Mouse (Mus musculus): ENCODE measurements around the gene Rcn2. TPM values are rescaled to one million over a fixed set of nuclear protein-coding genes. Genes with fewer than 3 reads are reported as not detected.
"Not testable (repeated sequence)": the region's sequence is repeated elsewhere in the genome, so short reads cannot be mapped to it uniquely, and the experiment has no call there.

The Rcn2 gene
- 247 and 255 TPM in 2 replicates for polyA plus RNA-seq (2015; fragmentation: Nextera tagmentation; extraction: Ambion mirVana)

- peak within 1 kb of the TSS; percentile 92 for H3K9ac ChIP-seq (replicated peaks; ENCODE audit: low read length)
Measured at GRCm38 (mm10) chr9:56041372-56042180, at the start of gene Rcn2. TSS of gene Rcn2 (plus strand) at chr9:56041845.

GRCm38 (mm10) chr9:56004679-56005078 is 37.0 kb upstream of the Rcn2 start:
- not testable (repeated sequence) for H3K9ac ChIP-seq (replicated peaks; ENCODE audit: low read length); ATAC-seq (ENCODE audit: low FRiP score, low TSS enrichment); H3K27ac ChIP-seq (ENCODE audit: low read length); H3K9me3 ChIP-seq (ENCODE audit: low read length); H3K27me3 ChIP-seq (ENCODE audit: insufficient read depth, low read length); H3K4me3 ChIP-seq (ENCODE audit: low read length); H3K4me1 ChIP-seq (ENCODE audit: insufficient read depth, low read length); H3K36me3 ChIP-seq (ENCODE audit: insufficient read depth, low read length); H3K4me2 ChIP-seq (replicated peaks; ENCODE audit: low read depth, low read length)
- no CpG with 5 or more reads among the region's 2 CpGs for WGBS

More at GRCm38 (mm10) chr9:56041372-56042180, at the start of gene Rcn2:
- Histone ChIP-seq H3K27ac (ENCODE audit: low read length) (peak within 1 kb of the TSS; percentile 93), H3K4me1 (ENCODE audit: insufficient read depth, low read length) (peaks cover 13% of the 10 kb centered on the region), H3K4me2 (replicated peaks; ENCODE audit: low read depth, low read length) (peak within 1 kb of the TSS; percentile 76), H3K36me3 (ENCODE audit: insufficient read depth, low read length) (peaks cover 22% of the 10 kb centered on the region), H3K27me3 (ENCODE audit: insufficient read depth, low read length) (no peaks in the 10 kb centered on the region), H3K9me3 (ENCODE audit: low read length) (no peaks in the 10 kb centered on the region), H3K4me3 (ENCODE audit: low read length) (peak within 1 kb of the TSS; percentile 75)
- ATAC-seq (ENCODE audit: low FRiP score, low TSS enrichment): peak; percentile 100
- under 1% methylated on average over 36 of the region's 49 CpGs for WGBS

- Histone ChIP-seq H3K36me3 (ENCODE audit: insufficient read depth, low read length) (no peaks in the 10 kb centered on the region), H3K9ac (replicated peaks; ENCODE audit: low read length) (no peak within 1 kb of the TSS), H3K27me3 (ENCODE audit: insufficient read depth, low read length) (no peaks in the 10 kb centered on the region), H3K4me2 (replicated peaks; ENCODE audit: low read depth, low read length) (no peak within 1 kb of the TSS), H3K4me3 (ENCODE audit: low read length) (no peak within 1 kb of the TSS), H3K27ac (ENCODE audit: low read length) (no peak within 1 kb of the TSS), H3K4me1 (ENCODE audit: insufficient read depth, low read length) (no peaks in the 10 kb centered on the region), H3K9me3 (ENCODE audit: low read length) (peaks cover 5% of the 10 kb centered on the region; the same call in 1 of the 2 replicates)
- ATAC-seq (ENCODE audit: low FRiP score, low TSS enrichment): no peak
- WGBS: 79% methylated on average over 4 of the region's 4 CpGs
Measured at GRCm38 (mm10) chr9:56010450-56010849, 31.2 kb upstream of the Rcn2 start, which contains the start of gene 4930563M21Rik. TSS of gene 4930563M21Rik (minus strand) at chr9:56010550.

- no peaks in the 10 kb centered on the region for H3K27me3 ChIP-seq (ENCODE audit: insufficient read depth, low read length)
- no peak overlapping the region for H3K9ac ChIP-seq (replicated peaks; ENCODE audit: low read length)
- no peaks in the 10 kb centered on the region for H3K4me1 ChIP-seq (ENCODE audit: insufficient read depth, low read length)
- no peak overlapping the region for H3K4me3 ChIP-seq (ENCODE audit: low read length)
- no peaks in the 10 kb centered on the region for H3K36me3 ChIP-seq (ENCODE audit: insufficient read depth, low read length)
- no peaks in the 10 kb centered on the region for H3K9me3 ChIP-seq (ENCODE audit: low read length)
- no peak overlapping the region for H3K27ac ChIP-seq (ENCODE audit: low read length)
- no peak for ATAC-seq (ENCODE audit: low FRiP score, low TSS enrichment)
- H3K4me2 ChIP-seq (replicated peaks; ENCODE audit: low read depth, low read length): no peak overlapping the region
- 43% methylated on average over 2 of the region's 2 CpGs for WGBS
Measured at GRCm38 (mm10) chr9:56024772-56025171, 16.9 kb upstream of the Rcn2 start.

- H3K9me3 ChIP-seq (ENCODE audit: low read length): no peaks in the 10 kb centered on the region
- WGBS: 86% methylated on average over 16 of the region's 16 CpGs
- no peak overlapping the region for H3K9ac ChIP-seq (replicated peaks; ENCODE audit: low read length)
- no peaks in the 10 kb centered on the region for H3K36me3 ChIP-seq (ENCODE audit: insufficient read depth, low read length)
- H3K4me1 ChIP-seq (ENCODE audit: insufficient read depth, low read length): no peaks in the 10 kb centered on the region
- no peak overlapping the region for H3K4me2 ChIP-seq (replicated peaks; ENCODE audit: low read depth, low read length)
- no peak overlapping the region for H3K4me3 ChIP-seq (ENCODE audit: low read length)
- H3K27me3 ChIP-seq (ENCODE audit: insufficient read depth, low read length): no peaks in the 10 kb centered on the region
- no peak for ATAC-seq (ENCODE audit: low FRiP score, low TSS enrichment)
- no peak overlapping the region for H3K27ac ChIP-seq (ENCODE audit: low read length)
Measured at GRCm38 (mm10) chr9:56027292-56027691, 14.4 kb upstream of the Rcn2 start.

GRCm38 (mm10) chr9:56032219-56032618 is 9.4 kb upstream of the Rcn2 start:
- Histone ChIP-seq H3K4me1 (ENCODE audit: insufficient read depth, low read length) (no peaks in the 10 kb centered on the region), H3K27me3 (ENCODE audit: insufficient read depth, low read length) (no peaks in the 10 kb centered on the region), H3K9me3 (ENCODE audit: low read length) (no peaks in the 10 kb centered on the region), H3K36me3 (ENCODE audit: insufficient read depth, low read length) (no peaks in the 10 kb centered on the region), H3K4me3 (ENCODE audit: low read length) (no peak overlapping the region), H3K27ac (ENCODE audit: low read length) (no peak overlapping the region), H3K4me2 (replicated peaks; ENCODE audit: low read depth, low read length) (no peak overlapping the region), H3K9ac (replicated peaks; ENCODE audit: low read length) (no peak overlapping the region)
- WGBS: 65% methylated on average over 3 of the region's 3 CpGs
- no peak for ATAC-seq (ENCODE audit: low FRiP score, low TSS enrichment)

- Histone ChIP-seq H3K27ac (ENCODE audit: low read length) (peak overlapping the region; percentile 93), H3K9me3 (ENCODE audit: low read length) (no peaks in the 10 kb centered on the region), H3K9ac (replicated peaks; ENCODE audit: low read length) (peak overlapping the region; percentile 92), H3K4me2 (replicated peaks; ENCODE audit: low read depth, low read length) (peak overlapping the region; percentile 76), H3K27me3 (ENCODE audit: insufficient read depth, low read length) (no peaks in the 10 kb centered on the region), H3K4me3 (ENCODE audit: low read length) (peak overlapping the region; percentile 75), H3K36me3 (ENCODE audit: insufficient read depth, low read length) (peaks cover 22% of the 10 kb centered on the region), H3K4me1 (ENCODE audit: insufficient read depth, low read length) (peaks cover 13% of the 10 kb centered on the region)
- 1% methylated on average over 16 of the region's 16 CpGs for WGBS
- no peak for ATAC-seq (ENCODE audit: low FRiP score, low TSS enrichment)
Measured at GRCm38 (mm10) chr9:56042181-56042621, 556 bp downstream of the Rcn2 start.

GRCm38 (mm10) chr9:56053796-56054195 is 12.2 kb downstream of the Rcn2 start:
- no peak overlapping the region for H3K27ac ChIP-seq (ENCODE audit: low read length)
- no peaks in the 10 kb centered on the region for H3K9me3 ChIP-seq (ENCODE audit: low read length)
- H3K4me3 ChIP-seq (ENCODE audit: low read length): no peak overlapping the region
- no peaks in the 10 kb centered on the region for H3K4me1 ChIP-seq (ENCODE audit: insufficient read depth, low read length)
- H3K27me3 ChIP-seq (ENCODE audit: insufficient read depth, low read length): no peaks in the 10 kb centered on the region
- ATAC-seq (ENCODE audit: low FRiP score, low TSS enrichment): no peak
- no peak overlapping the region for H3K9ac ChIP-seq (replicated peaks; ENCODE audit: low read length)
- WGBS: 57% methylated on average over 3 of the region's 3 CpGs
- H3K4me2 ChIP-seq (replicated peaks; ENCODE audit: low read depth, low read length): no peak overlapping the region
- H3K36me3 ChIP-seq (ENCODE audit: insufficient read depth, low read length): peaks cover 38% of the 10 kb centered on the region

- ATAC-seq (ENCODE audit: low FRiP score, low TSS enrichment): no peak
- no peaks in the 10 kb centered on the region for H3K9me3 ChIP-seq (ENCODE audit: low read length)
- H3K27me3 ChIP-seq (ENCODE audit: insufficient read depth, low read length): no peaks in the 10 kb centered on the region
- 95% methylated on average over 6 of the region's 6 CpGs for WGBS
- H3K4me1 ChIP-seq (ENCODE audit: insufficient read depth, low read length): no peaks in the 10 kb centered on the region
- no peak overlapping the region for H3K27ac ChIP-seq (ENCODE audit: low read length)
- H3K9ac ChIP-seq (replicated peaks; ENCODE audit: low read length): no peak overlapping the region
- H3K4me2 ChIP-seq (replicated peaks; ENCODE audit: low read depth, low read length): no peak overlapping the region
- peaks cover 58% of the 10 kb centered on the region for H3K36me3 ChIP-seq (ENCODE audit: insufficient read depth, low read length)
- no peak overlapping the region for H3K4me3 ChIP-seq (ENCODE audit: low read length)
Measured at GRCm38 (mm10) chr9:56056147-56056546, 14.5 kb downstream of the Rcn2 start.

GRCm38 (mm10) chr9:56062336-56062735 is 20.7 kb downstream of the Rcn2 start:
- 91% methylated on average over 5 of the region's 5 CpGs for WGBS
- Histone ChIP-seq H3K36me3 (ENCODE audit: insufficient read depth, low read length) (peaks cover 56% of the 10 kb centered on the region), H3K4me2 (replicated peaks; ENCODE audit: low read depth, low read length) (no peak overlapping the region), H3K9me3 (ENCODE audit: low read length) (no peaks in the 10 kb centered on the region), H3K9ac (replicated peaks; ENCODE audit: low read length) (no peak overlapping the region), H3K4me3 (ENCODE audit: low read length) (no peak overlapping the region), H3K27me3 (ENCODE audit: insufficient read depth, low read length) (no peaks in the 10 kb centered on the region), H3K4me1 (ENCODE audit: insufficient read depth, low read length) (0 out of 2 replicates have a peak, but pooled peaks cover 2% of the 10 kb centered on the region), H3K27ac (ENCODE audit: low read length) (no peak overlapping the region)
- no peak for ATAC-seq (ENCODE audit: low FRiP score, low TSS enrichment)

All from kidney, embryonic 16.5 days (tissue).